Mouse (Mus musculus) embryonic facial prominence, embryonic 11.5 days (tissue): ENCODE results near the gene Dhdh. TPM values are rescaled to one million over a fixed set of nuclear protein-coding genes. Genes with fewer than 3 reads are reported as not detected.

Source experiments
- ATAC-seq: fragments of 200-750 bp; cut with Nextera tagmentation; replicated peaks from 2 replicates; pipeline ENCODE4 v1.8.0; 2017; ENCODE audit warnings: low read depth; ENCODE audit not compliant: insufficient number of reproducible peaks, low FRiP score, low TSS enrichment
- DNase-seq: peaks from one replicate; pipeline ENCODE4 v3.0.0-alpha.2; 2015; ENCODE audit warnings: low spot score
- H3K27ac ChIP-seq: fragments of 300-500 bp; sonication (generic); replicated peaks from 2 replicates; pipeline ENCODE4 v1.5.1; 2014; ENCODE audit warnings: mild to moderate bottlenecking, low read depth, low read length, control low read depth
- H3K27me3 ChIP-seq: fragments of 300-500 bp; sonication (generic); 2 replicates; pipeline ENCODE4 v1.6.1; 2014; ENCODE audit warnings: mild to moderate bottlenecking, low read length, moderate library complexity, mixed read lengths; ENCODE audit not compliant: control insufficient read depth, insufficient read depth
- H3K36me3 ChIP-seq: fragments of 300-500 bp; sonication (generic); replicated peaks from 2 replicates; pipeline ENCODE4 v1.6.1; 2014; ENCODE audit warnings: low read depth, mild to moderate bottlenecking, low read length, moderate library complexity, mixed read lengths; ENCODE audit not compliant: control insufficient read depth, insufficient read depth
- H3K4me1 ChIP-seq: fragments of 300-500 bp; sonication (generic); 2 replicates; pipeline ENCODE4 v1.6.1; 2014; ENCODE audit warnings: low read length, mixed read lengths; ENCODE audit not compliant: control insufficient read depth, insufficient read depth
- H3K4me2 ChIP-seq: fragments of 300-500 bp; sonication (generic); 2 replicates; pipeline ENCODE4 v1.6.1; 2014; ENCODE audit warnings: low read depth, mild to moderate bottlenecking, control low read depth, low read length, moderate library complexity
- H3K4me3 ChIP-seq: fragments of 300-500 bp; sonication (generic); 2 replicates; pipeline ENCODE4 v1.5.1; 2014; ENCODE audit warnings: low read depth, low read length, control low read depth
- H3K9ac ChIP-seq: fragments of 300-500 bp; sonication (generic); replicated peaks from 2 replicates; pipeline ENCODE4 v1.6.1; 2014; ENCODE audit warnings: mild to moderate bottlenecking, control low read depth, low read length
- H3K9me3 ChIP-seq: fragments of 300-500 bp; sonication (generic); replicated peaks from 2 replicates; pipeline ENCODE4 v1.6.1; 2016; ENCODE audit warnings: mild to moderate bottlenecking, low read length, inconsistent platforms, mixed read lengths; ENCODE audit not compliant: control insufficient read depth
- WGBS: fragments of 180-500 bp; shearing (Covaris S2); extraction: QIAGEN DNeasy Blood & Tissue Kit; methylation state at CpG from one replicate; pipeline ENCODE4 v1.1.7; 2014; 5-methylcytosine and 5-hydroxymethylcytosine counted together
- polyA plus RNA-seq: library from polyadenylated mRNA; unstranded; fragments of >200 nt; fragmentation: Nextera tagmentation; extraction: Ambion mirVana; gene quantifications from 2 replicates; pipeline ENCODE4 v1.2.1, GENCODE M21; 2014

Dhdh gene
- polyA plus RNA-seq, 1 experiment from 2014 or later = 3.1 TPM

DNA sequence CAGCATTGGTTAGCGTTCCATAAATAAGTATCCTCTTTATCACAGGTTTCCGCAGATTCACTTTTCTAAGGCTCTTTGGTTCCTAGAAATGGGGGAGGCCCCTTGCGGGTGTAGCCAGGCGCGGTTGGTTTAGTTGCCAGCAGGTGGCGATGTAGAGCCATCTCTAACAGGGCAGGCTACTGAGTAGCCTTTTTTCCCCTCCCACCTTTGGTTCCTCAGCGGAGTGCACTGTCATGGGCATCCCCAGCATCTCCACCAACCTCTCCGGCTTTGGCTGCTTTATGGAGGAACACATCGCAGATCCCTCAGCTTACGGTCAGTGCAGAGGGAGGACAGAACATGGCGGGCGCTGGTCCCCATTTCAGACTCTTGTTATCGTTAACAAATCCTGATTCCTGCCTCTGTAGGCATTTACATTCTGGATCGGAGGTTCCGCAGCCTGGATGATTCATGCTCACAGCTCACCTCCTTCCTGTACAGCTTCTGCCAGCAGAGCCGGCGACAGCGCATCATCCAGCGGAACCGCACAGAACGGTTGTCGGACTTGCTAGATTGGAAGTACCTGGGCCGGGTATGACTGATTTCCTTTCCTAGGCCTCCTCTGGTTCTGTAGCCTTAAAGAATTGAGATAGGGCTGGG, 37.1 kb downstream of the Dhdh start:
- Histone ChIP-seq H3K36me3 (peaks cover 4% of the 10 kb centered on the region; the same call in 1 of the 2 replicates), H3K4me3 (no peak overlapping the region), H3K9me3 (no peaks in the 10 kb centered on the region), H3K9ac (0 out of 2 replicates have a peak overlapping the region, but pooled peaks have one; percentile 7), H3K27ac (no peak overlapping the region), H3K4me2 (no peak overlapping the region), H3K4me1 (no peaks in the 10 kb centered on the region), H3K27me3 (no peaks in the 10 kb centered on the region)
- ATAC-seq = peak; percentile 68; the same call in 1 of the 2 replicates
- peak; percentile 87 for DNase-seq
- 56% methylated on average over 23 of the region's 23 CpGs for WGBS

- 97% methylated on average over 1 of the region's 1 CpGs for WGBS
- no peak for DNase-seq
- Histone ChIP-seq H3K4me2 (no peak overlapping the region), H3K27me3 (no peaks in the 10 kb centered on the region), H3K4me3 (no peak overlapping the region), H3K4me1 (no peaks in the 10 kb centered on the region), H3K27ac (no peak overlapping the region), H3K36me3 (peaks cover 2% of the 10 kb centered on the region; the same call in 1 of the 2 replicates), H3K9me3 (no peaks in the 10 kb centered on the region), H3K9ac (no peak overlapping the region)
- ATAC-seq = no peak
Measured at GRCm38 (mm10) chr7:45449974-45450373, 38.6 kb downstream of the Dhdh start.

DNA sequence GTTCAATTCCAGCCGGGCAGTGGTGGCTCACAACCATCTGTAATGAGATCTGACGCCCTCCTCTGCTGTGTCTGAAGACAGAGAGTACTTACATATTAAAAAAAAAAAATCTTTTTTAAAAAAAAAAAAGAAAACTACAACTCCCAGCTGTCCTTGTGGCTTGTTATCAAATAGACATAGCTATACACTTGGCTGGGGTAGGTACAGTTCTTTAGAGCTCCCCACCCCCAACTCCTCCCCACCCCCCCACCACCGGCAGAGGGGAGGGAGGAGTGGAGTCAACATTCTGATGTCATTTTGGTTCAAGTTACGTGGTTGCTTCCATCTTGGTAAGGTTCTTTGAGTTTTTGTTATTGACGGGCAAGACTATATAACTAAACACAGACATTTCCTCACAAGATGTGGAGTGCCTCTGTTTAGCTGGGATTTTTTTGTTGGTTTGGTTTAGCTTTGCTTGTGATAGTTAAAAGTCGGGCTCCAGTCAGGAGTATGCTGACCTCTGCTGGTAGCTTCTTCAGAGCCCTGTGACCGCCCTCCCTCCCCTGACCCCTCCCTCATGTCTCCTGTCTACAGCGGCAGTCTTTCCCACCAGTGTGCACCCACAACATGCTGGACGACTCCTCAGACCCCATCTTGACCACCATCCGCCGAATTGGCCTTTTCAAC, 41.1 kb downstream of the Dhdh start:
- Histone ChIP-seq H3K27ac (no peak overlapping the region), H3K36me3 (no peaks in the 10 kb centered on the region)
- DNase-seq = peak; percentile 64

DNA sequence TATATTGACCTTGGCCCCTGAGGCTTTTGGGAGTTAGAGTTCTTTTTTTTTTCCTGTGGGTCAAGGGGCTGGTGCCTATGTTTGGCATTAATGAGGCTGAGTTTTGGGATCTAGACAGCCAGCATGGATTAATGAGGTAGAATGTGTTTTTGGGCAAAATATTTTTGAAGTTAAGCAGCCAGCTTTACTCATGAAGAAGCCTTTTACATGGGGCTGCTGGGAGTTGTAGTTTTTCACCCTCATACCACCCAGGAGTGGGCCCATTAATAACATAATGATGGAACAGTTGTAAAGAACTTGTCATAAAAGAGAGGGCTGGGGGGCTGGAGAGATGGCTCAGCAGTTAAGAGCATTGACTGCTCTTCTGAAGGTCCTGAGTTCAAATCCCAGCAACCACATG, 42.0 kb downstream of the Dhdh start:
- Histone ChIP-seq H3K4me3 (no peak overlapping the region), H3K4me2 (no peak overlapping the region), H3K4me1 (no peaks in the 10 kb centered on the region), H3K9me3 (no peaks in the 10 kb centered on the region), H3K9ac (no peak overlapping the region), H3K27ac (no peak overlapping the region), H3K27me3 (no peaks in the 10 kb centered on the region), H3K36me3 (no peaks in the 10 kb centered on the region)
- DNase-seq (no peak), ATAC-seq (no peak)

More for the DNA sequence above, 41.1 kb downstream of the Dhdh start:
- Histone ChIP-seq H3K4me3 (no peak overlapping the region), H3K4me2 (no peak overlapping the region), H3K27me3 (no peaks in the 10 kb centered on the region), H3K9ac (no peak overlapping the region), H3K4me1 (no peaks in the 10 kb centered on the region), H3K9me3 (no peaks in the 10 kb centered on the region)
- 0 out of 2 replicates have a peak, but pooled peaks have one; percentile 35 for ATAC-seq
- WGBS = 29% methylated on average over 11 of the region's 11 CpGs

- no peak overlapping the region for H3K9ac ChIP-seq
- no peak overlapping the region for H3K4me3 ChIP-seq
- 86% methylated on average over 22 of the region's 22 CpGs for WGBS
- no peak for DNase-seq
- no peaks in the 10 kb centered on the region for H3K9me3 ChIP-seq
- H3K27me3 ChIP-seq = no peaks in the 10 kb centered on the region
- no peak for ATAC-seq
- no peaks in the 10 kb centered on the region for H3K4me1 ChIP-seq
- no peak overlapping the region for H3K27ac ChIP-seq
- no peak overlapping the region for H3K4me2 ChIP-seq
- H3K36me3 ChIP-seq = no peaks in the 10 kb centered on the region; the same call in 1 of the 2 replicates
Measured at GRCm38 (mm10) chr7:45443526-45444420, 44.8 kb downstream of the Dhdh start.

DNA sequence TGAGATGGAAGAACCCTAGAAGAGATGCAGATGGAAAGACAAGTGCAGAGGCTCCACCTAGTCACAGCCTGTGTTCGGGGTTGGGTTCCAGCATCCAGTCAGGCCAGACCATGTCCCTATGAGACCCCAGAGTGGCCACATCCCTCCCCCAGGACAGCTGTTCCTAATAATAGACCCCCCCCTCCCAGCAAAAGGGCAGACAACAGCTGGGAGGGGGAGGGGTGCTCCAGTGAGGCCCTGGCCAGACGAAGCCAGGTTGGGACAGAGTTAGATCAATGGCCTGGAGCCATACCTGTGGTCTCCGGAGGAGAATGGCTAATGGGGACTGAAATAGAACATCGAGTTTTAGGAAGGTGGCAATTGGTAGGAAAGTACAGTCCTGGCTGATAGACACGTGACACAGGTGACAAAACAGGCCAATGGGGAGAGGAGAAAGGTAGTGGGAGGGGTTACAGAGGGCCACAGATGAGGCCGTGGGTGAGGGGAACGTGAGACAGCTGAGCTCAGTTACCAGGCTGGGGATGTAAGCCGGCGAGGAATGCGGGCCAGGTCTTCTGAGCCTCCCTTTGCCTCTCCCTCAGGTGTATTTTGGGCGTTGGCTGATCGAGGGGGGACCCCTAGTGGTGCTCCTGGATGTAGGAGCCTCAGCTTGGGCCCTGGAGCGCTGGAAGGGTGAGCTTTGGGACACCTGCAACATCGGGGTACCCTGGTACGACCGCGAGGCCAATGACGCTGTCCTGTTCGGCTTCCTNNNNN, 50.9 kb downstream of the Dhdh start, which contains the start of gene Ruvbl2:
Ruvbl2 (minus strand) TSS at position 576 of the 756 bp plus-strand sequence.
- 22% methylated on average over 19 of the region's 19 CpGs for WGBS
- Histone ChIP-seq H3K27ac (no peak within 1 kb of the TSS), H3K4me3 (no peak within 1 kb of the TSS), H3K4me1 (peaks cover 14% of the 10 kb centered on the region), H3K4me2 (peak within 1 kb of the TSS; percentile 23), H3K9ac (no peak within 1 kb of the TSS; the same call in 1 of the 2 replicates), H3K27me3 (no peaks in the 10 kb centered on the region), H3K36me3 (no peaks in the 10 kb centered on the region; the same call in 1 of the 2 replicates), H3K9me3 (no peaks in the 10 kb centered on the region)
- DNase-seq (peak; percentile 66), ATAC-seq (no peak)

- no peaks in the 10 kb centered on the region for H3K27me3 ChIP-seq
- no peaks in the 10 kb centered on the region for H3K9me3 ChIP-seq
- no peak overlapping the region for H3K4me3 ChIP-seq
- 18% methylated on average over 6 of the region's 6 CpGs for WGBS
- H3K9ac ChIP-seq = no peak overlapping the region; the same call in 1 of the 2 replicates
- H3K4me1 ChIP-seq = peaks cover 14% of the 10 kb centered on the region
- ATAC-seq (no peak), DNase-seq (peak; percentile 64)
- H3K4me2 ChIP-seq = 0 out of 2 replicates have a peak overlapping the region, but pooled peaks have one; percentile 16
- no peak overlapping the region for H3K27ac ChIP-seq
- H3K36me3 ChIP-seq = no peaks in the 10 kb centered on the region; the same call in 1 of the 2 replicates
Measured at GRCm38 (mm10) chr7:45437046-45437445, 51.6 kb downstream of the Dhdh start.
